Mouse (Mus musculus) cortical plate, adult 2 months (tissue): Measurements from ENCODE around the gene Rbm46. TPM values are rescaled to one million over a fixed set of nuclear protein-coding genes. Genes with fewer than 3 reads are reported as not detected.

Experiments used
- H3K27ac ChIP-seq: fragments of 200-500 bp; 2 replicates; pipeline ENCODE4 v1.5.1; 2012; ENCODE audit warnings: low read length, control low read depth, inconsistent platforms; ENCODE audit not compliant: insufficient read depth
- H3K4me1 ChIP-seq: fragments of 200-500 bp; 2 replicates; pipeline ENCODE4 v1.6.1; 2011; ENCODE audit warnings: low read length; ENCODE audit not compliant: control insufficient read depth, insufficient read depth
- H3K4me3 ChIP-seq: fragments of 200-500 bp; 2 replicates; pipeline ENCODE4 v1.5.1; 2011; ENCODE audit warnings: mild to moderate bottlenecking, low read length, control low read depth; ENCODE audit not compliant: insufficient read depth
- CTCF ChIP-seq: fragments of 200-500 bp; IDR thresholded peaks from 2 replicates; pipeline ENCODE4 v1.5.1; 2011; ENCODE audit warnings: mild to moderate bottlenecking, control low read depth, low read length; ENCODE audit not compliant: insufficient read depth; ENCODE audit errors: extremely low read depth
- POLR2A ChIP-seq: fragments of 200-500 bp; IDR thresholded peaks from 2 replicates; pipeline ENCODE4 v1.6.1; 2011; ENCODE audit warnings: mild to moderate bottlenecking, low read length, control low read depth; ENCODE audit not compliant: insufficient read depth; ENCODE audit errors: extremely low read depth
- polyA plus RNA-seq: library from polyadenylated mRNA; depleted of rRNA; stranded (reverse); fragments of >200 nt; gene quantifications from 2 replicates; pipeline ENCODE4 v1.2.3, GENCODE M21; 2012; rRNA removed

The Rbm46 gene
- polyA plus RNA-seq, 1 experiment, result 0.23 TPM

- no peak for TF ChIP-seq POLR2A
- no peak for TF ChIP-seq CTCF
- H3K4me1 ChIP-seq, result no peaks in the 10 kb centered on the region
- H3K27ac ChIP-seq, result no peak overlapping the region
- H3K4me3 ChIP-seq, result no peak overlapping the region
Observed at GRCm38 (mm10) chr3:82791663-82792062, 84.6 kb downstream of the Rbm46 start.

Other genes starting within 250 kb of the Rbm46 start
- gene Lrat, start 27.5 kb upstream of the Rbm46 start, polyA plus RNA-seq, result 0.04 and 0.08 TPM in 2 replicates
- gene Fgg, start 131.2 kb upstream of the Rbm46 start, polyA plus RNA-seq, result not detected in 2 replicates
- gene Fga, start 149.6 kb upstream of the Rbm46 start, polyA plus RNA-seq, result not detected in 2 replicates
- gene Fgb, start 173.4 kb upstream of the Rbm46 start, polyA plus RNA-seq, result 0.04 TPM in 1 of 2 replicates, not detected in the other
- 45.0 TPM in 2 replicates for gene Plrg1, start 179.0 kb upstream of the Rbm46 start, polyA plus RNA-seq